Mouse (Mus musculus) cerebellum, postnatal 4 days (tissue): ENCODE results near the gene Ndufs2.

ENCODE experiments used
- DNase-seq, 2 experiments: peaks; one replicate each; pipeline ENCODE4 v3.0.0; 2022; ENCODE audit warnings: low spot score in 2 of 2, mixed read lengths in 1 of 2

Gene Ndufs2

GRCm38 (mm10) chr1:171231844-171232243 lies 19.3 kb downstream of the Ndufs2 start:
- DNase-seq, result no peak

- DNase-seq, result no peak
These were observed 21.0 kb downstream of the Ndufs2 start for GRCm38 (mm10) chr1:171230215-171230614.

- no peak for DNase-seq
These were observed 21.4 kb downstream of the Ndufs2 start for GRCm38 (mm10) chr1:171229750-171230149.

- no peak for DNase-seq
These were observed 23.3 kb downstream of the Ndufs2 start for GRCm38 (mm10) chr1:171227879-171228278.

- DNase-seq, result no peak
These were observed 24.4 kb downstream of the Ndufs2 start for GRCm38 (mm10) chr1:171226780-171227179.

- DNase-seq, result no peak
These were observed 26.3 kb downstream of the Ndufs2 start, which contains the start of gene Apoa2 for GRCm38 (mm10) chr1:171224857-171225256. Gene Apoa2, plus strand, starts transcription at chr1:171225054.

GRCm38 (mm10) chr1:171223796-171224195 lies 27.4 kb downstream of the Ndufs2 start:
- no peak for DNase-seq

- DNase-seq, result no peak
These were observed 28.0 kb downstream of the Ndufs2 start for GRCm38 (mm10) chr1:171223168-171223567.

GRCm38 (mm10) chr1:171222238-171223155 lies 28.7 kb downstream of the Ndufs2 start, which contains the start of gene Tomm40l:
Gene Tomm40l, minus strand, starts transcription at chr1:171222514.
- peak; percentile 63 to 86 for DNase-seq

GRCm38 (mm10) chr1:171221281-171222193 lies 29.7 kb downstream of the Ndufs2 start:
- DNase-seq, result peak in 1 of 2 experiments; percentile 15

GRCm38 (mm10) chr1:171220871-171221270 lies 30.3 kb downstream of the Ndufs2 start:
- peak; percentile 79 to 87 for DNase-seq

- no peak for DNase-seq
These were observed 34.8 kb downstream of the Ndufs2 start for GRCm38 (mm10) chr1:171216241-171216955.

GRCm38 (mm10) chr1:171213801-171214496 lies 37.2 kb downstream of the Ndufs2 start, which contains the start of gene Nr1i3:
Gene Nr1i3, plus strand, starts transcription at chr1:171213970.
- DNase-seq, result no peak

- no peak for DNase-seq
These were observed 38.3 kb downstream of the Ndufs2 start for GRCm38 (mm10) chr1:171212854-171213253.

GRCm38 (mm10) chr1:171209409-171209808 lies 41.8 kb downstream of the Ndufs2 start:
- DNase-seq, result no peak

GRCm38 (mm10) chr1:171205704-171206493 lies 45.3 kb downstream of the Ndufs2 start:
- DNase-seq, result no peak

GRCm38 (mm10) chr1:171204249-171204644 lies 46.9 kb downstream of the Ndufs2 start:
- no peak for DNase-seq

- no peak for DNase-seq
These were observed 47.5 kb downstream of the Ndufs2 start for GRCm38 (mm10) chr1:171203471-171204248.

- no peak for DNase-seq
These were observed 50.4 kb downstream of the Ndufs2 start for GRCm38 (mm10) chr1:171200769-171201168.
